Mouse (Mus musculus) 3134 (cell line): Measurements from ENCODE around the gene Ltbp3.
A peak's percentile ranks its signal among the peaks of the same experiment; 100 is the strongest.

Source experiments
- DNase-seq: peaks from one replicate; pipeline ENCODE4 v3.0.0-alpha.2; 2011; ENCODE audit warnings: low spot score; ENCODE audit not compliant: insufficient read length; ENCODE audit errors: extremely low read depth

The Ltbp3 gene

GRCm38 (mm10) chr19:5803041-5803880 lies 62.6 kb downstream of the Ltbp3 start:
- peak; percentile 97 for DNase-seq

DNA sequence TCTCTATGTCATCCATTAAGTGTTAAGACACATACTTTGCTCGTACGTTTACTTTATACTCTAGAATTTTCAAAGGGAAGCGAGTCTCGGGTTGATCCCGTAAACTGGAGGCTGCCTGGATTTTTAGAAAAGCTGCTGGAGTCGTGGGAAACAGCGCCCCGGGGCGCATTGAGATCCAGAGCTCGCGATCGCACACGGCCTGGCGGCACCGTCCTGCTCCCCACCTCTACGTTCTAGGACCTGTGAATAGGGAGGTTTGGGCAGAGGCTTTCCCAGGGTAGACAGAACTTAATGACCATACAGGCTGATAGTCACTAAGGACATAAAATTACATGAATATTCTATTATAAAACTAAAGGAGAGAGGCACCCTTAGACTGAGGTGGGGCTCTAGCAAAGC lies 63.2 kb downstream of the Ltbp3 start:
- no peak for DNase-seq

DNA sequence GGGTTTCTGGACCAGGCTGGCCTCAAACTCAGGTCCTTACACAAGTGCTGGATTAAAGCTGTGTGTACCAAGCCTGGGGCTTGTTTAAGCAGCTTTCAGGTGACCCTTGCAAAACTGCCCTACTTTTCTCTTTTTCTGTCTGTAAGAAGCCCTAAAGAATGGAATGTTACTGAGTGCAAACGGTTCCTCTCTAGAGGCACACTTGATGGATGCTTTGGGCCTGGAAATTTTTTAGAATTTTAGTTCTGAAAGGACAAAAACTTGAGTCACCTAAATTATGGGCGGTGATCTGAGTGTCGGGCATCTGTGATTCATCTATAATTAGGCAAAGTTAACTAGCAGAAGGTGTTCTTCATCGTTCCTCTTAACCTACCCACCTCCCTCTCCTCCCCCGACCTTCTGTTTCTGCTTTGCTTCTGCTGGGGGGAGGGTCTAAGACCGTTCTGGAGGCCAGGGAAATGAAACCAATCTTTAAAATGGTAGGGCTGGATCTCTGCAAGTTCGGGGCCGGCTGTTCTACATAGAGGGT lies 63.7 kb downstream of the Ltbp3 start:
- no peak for DNase-seq

DNA sequence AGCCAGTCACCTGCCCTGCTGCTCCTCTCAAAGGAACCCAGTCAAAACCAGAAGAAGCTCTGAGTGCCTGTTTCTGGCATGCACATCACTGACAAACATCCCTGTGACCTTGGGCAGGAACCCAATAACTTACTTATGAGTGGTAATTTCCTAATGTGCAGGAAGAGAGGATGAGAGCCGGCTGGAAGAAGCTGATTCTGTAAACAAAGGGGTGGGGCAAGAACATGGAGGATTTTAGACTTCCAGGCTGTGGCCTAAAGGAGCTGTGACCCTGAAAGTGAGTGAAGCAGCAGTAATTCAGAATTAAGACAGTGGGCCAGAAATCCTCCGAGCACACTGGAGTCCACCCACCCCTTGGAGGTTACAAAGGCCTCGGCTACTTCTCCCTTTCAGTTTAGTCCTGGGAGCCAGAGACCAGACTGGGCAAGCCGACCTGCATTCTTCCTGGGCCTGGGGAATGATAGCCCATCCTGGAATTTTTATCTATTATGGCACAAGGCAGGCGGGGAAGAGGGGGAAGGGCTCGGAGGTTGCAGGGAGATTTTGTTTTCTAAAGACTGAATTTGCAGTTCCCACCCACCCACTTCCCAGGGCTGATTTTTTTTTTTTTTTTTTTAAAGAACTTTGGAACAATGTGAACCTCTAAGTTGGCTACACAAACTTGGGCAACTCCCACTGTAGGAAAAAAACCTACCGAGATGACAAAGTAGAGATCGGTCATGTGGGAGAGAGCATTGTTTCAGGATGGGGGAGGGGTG lies 65.5 kb downstream of the Ltbp3 start:
- DNase-seq, result peak; percentile 59

- no peak for DNase-seq
Observed at GRCm38 (mm10) chr19:5806809-5807205, 66.1 kb downstream of the Ltbp3 start.

DNA sequence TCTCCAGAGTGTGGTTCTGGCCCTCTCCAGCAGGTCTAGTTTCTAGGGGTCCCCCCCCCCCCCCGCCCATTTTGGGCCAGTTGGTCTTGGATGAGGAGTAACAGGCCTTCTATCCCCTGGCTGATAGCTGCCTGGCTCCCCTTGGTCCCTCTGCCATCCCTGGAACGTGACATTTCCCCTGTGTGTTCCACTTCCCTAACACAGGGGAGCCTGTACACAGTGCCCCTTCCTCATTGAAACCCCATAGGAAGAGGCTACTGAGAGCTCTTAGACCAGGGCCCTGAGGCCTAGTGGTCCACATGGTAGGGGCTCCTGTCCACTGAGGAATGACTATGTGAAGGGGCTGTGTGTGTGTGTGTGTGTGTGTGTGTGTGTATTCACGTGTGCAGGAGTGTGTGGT lies 67.0 kb downstream of the Ltbp3 start:
- DNase-seq, result no peak
